Mouse (Mus musculus) forebrain, embryonic 10.5 days (tissue): ENCODE measurements around the gene Lrrfip1. TPM values are rescaled to one million over a fixed set of nuclear protein-coding genes. Genes with fewer than 3 reads are reported as not detected.

Experiments used
- DNase-seq: peaks from one replicate; pipeline ENCODE4 v3.0.0-alpha.2; 2017; ENCODE audit warnings: low spot score; ENCODE audit errors: extremely low spot score
- H3K27ac ChIP-seq: fragments of 300-500 bp; sonication (generic); 2 replicates; pipeline ENCODE4 v1.5.1; 2016; ENCODE audit warnings: mild to moderate bottlenecking
- H3K27me3 ChIP-seq: fragments of 300-500 bp; sonication (generic); 2 replicates; pipeline ENCODE4 v1.6.1; 2016; ENCODE audit warnings: mild to moderate bottlenecking; ENCODE audit not compliant: poor library complexity, severe bottlenecking
- H3K36me3 ChIP-seq: fragments of 300-500 bp; sonication (generic); replicated peaks from 2 replicates; pipeline ENCODE4 v1.6.1; 2016; ENCODE audit warnings: mild to moderate bottlenecking, moderate library complexity
- H3K4me1 ChIP-seq: fragments of 300-500 bp; sonication (generic); 2 replicates; pipeline ENCODE4 v1.6.1; 2016
- H3K4me3 ChIP-seq: fragments of 300-500 bp; sonication (generic); 2 replicates; pipeline ENCODE4 v1.5.1; 2016; ENCODE audit warnings: mild to moderate bottlenecking, moderate library complexity
- H3K9me3 ChIP-seq: fragments of 300-500 bp; sonication (generic); 2 replicates; pipeline ENCODE4 v1.6.1; 2016; ENCODE audit warnings: mild to moderate bottlenecking, moderate library complexity
- WGBS: fragments of 180-500 bp; shearing (Covaris S2); methylation state at CpG from one replicate; pipeline ENCODE4 v1.1.7; 2016; 5-methylcytosine and 5-hydroxymethylcytosine counted together
- polyA plus RNA-seq: library from polyadenylated mRNA; unstranded; fragments of >200 nt; fragmentation: Nextera tagmentation; extraction: Ambion mirVana; gene quantifications from 2 replicates; pipeline ENCODE4 v1.2.1, GENCODE M21; 2016

Gene Lrrfip1
- polyA plus RNA-seq, 1 experiment from 2014 or later: 25.1 TPM

GRCm38 (mm10) chr1:91017111-91017758, 18.7 kb downstream of the Lrrfip1 start:
- H3K36me3 ChIP-seq: peaks cover 12% of the 10 kb centered on the region; the same call in 1 of the 2 replicates
- H3K4me1 ChIP-seq: peaks cover 42% of the 10 kb centered on the region
- peak; percentile 50 for DNase-seq
- WGBS: 11% methylated on average over 20 of the region's 20 CpGs
- H3K4me3 ChIP-seq: peak overlapping the region; percentile 33
- H3K27ac ChIP-seq: peak overlapping the region; percentile 77
- H3K9me3 ChIP-seq: 0 out of 2 replicates have a peak, but pooled peaks cover 2% of the 10 kb centered on the region
- H3K27me3 ChIP-seq: no peaks in the 10 kb centered on the region

- no peak overlapping the region for H3K4me3 ChIP-seq
These were observed 20.8 kb downstream of the Lrrfip1 start for GRCm38 (mm10) chr1:91019346-91019745.

GRCm38 (mm10) chr1:91021304-91021703, 22.8 kb downstream of the Lrrfip1 start:
- Histone ChIP-seq H3K4me3 (no peak overlapping the region), H3K4me1 (peaks cover 15% of the 10 kb centered on the region), H3K9me3 (peaks cover 10% of the 10 kb centered on the region; the same call in 1 of the 2 replicates), H3K27ac (no peak overlapping the region), H3K27me3 (no peaks in the 10 kb centered on the region), H3K36me3 (peaks cover 21% of the 10 kb centered on the region; the same call in 1 of the 2 replicates)
- 65% methylated on average over 3 of the region's 3 CpGs for WGBS
- no peak for DNase-seq

More at GRCm38 (mm10) chr1:91019346-91019745, 20.8 kb downstream of the Lrrfip1 start:
- no peaks in the 10 kb centered on the region for H3K27me3 ChIP-seq
- peaks cover 25% of the 10 kb centered on the region for H3K4me1 ChIP-seq
- peaks cover 12% of the 10 kb centered on the region; the same call in 1 of the 2 replicates for H3K36me3 ChIP-seq
- 97% methylated on average over 2 of the region's 2 CpGs for WGBS
- no peak for DNase-seq
- H3K9me3 ChIP-seq: 0 out of 2 replicates have a peak, but pooled peaks cover 2% of the 10 kb centered on the region
- no peak overlapping the region for H3K27ac ChIP-seq

- H3K27ac ChIP-seq: no peak overlapping the region
- H3K4me1 ChIP-seq: peaks cover 5% of the 10 kb centered on the region
- 91% methylated on average over 11 of the region's 11 CpGs for WGBS
- peaks cover 16% of the 10 kb centered on the region; the same call in 1 of the 2 replicates for H3K9me3 ChIP-seq
- peaks cover 22% of the 10 kb centered on the region; the same call in 1 of the 2 replicates for H3K36me3 ChIP-seq
- DNase-seq: no peak
- H3K27me3 ChIP-seq: no peaks in the 10 kb centered on the region
- H3K4me3 ChIP-seq: no peak overlapping the region
These were observed 23.8 kb downstream of the Lrrfip1 start for GRCm38 (mm10) chr1:91022157-91022895.

GRCm38 (mm10) chr1:91023230-91023629, 24.7 kb downstream of the Lrrfip1 start:
- Histone ChIP-seq H3K4me3 (no peak overlapping the region), H3K9me3 (peaks cover 16% of the 10 kb centered on the region; the same call in 1 of the 2 replicates), H3K27ac (no peak overlapping the region), H3K36me3 (peaks cover 22% of the 10 kb centered on the region; the same call in 1 of the 2 replicates), H3K4me1 (no peaks in the 10 kb centered on the region), H3K27me3 (no peaks in the 10 kb centered on the region)
- 88% methylated on average over 5 of the region's 5 CpGs for WGBS
- no peak for DNase-seq

GRCm38 (mm10) chr1:91023960-91024359, 25.4 kb downstream of the Lrrfip1 start:
- Histone ChIP-seq H3K4me3 (no peak overlapping the region), H3K27me3 (no peaks in the 10 kb centered on the region), H3K27ac (no peak overlapping the region), H3K36me3 (peaks cover 22% of the 10 kb centered on the region; the same call in 1 of the 2 replicates), H3K9me3 (peaks cover 16% of the 10 kb centered on the region; the same call in 1 of the 2 replicates), H3K4me1 (no peaks in the 10 kb centered on the region)
- 90% methylated on average over 9 of the region's 9 CpGs for WGBS
- DNase-seq: no peak

GRCm38 (mm10) chr1:91024464-91024863, 25.9 kb downstream of the Lrrfip1 start:
- WGBS: 76% methylated on average over 3 of the region's 3 CpGs
- Histone ChIP-seq H3K27me3 (no peaks in the 10 kb centered on the region), H3K4me3 (no peak overlapping the region), H3K36me3 (peaks cover 22% of the 10 kb centered on the region; the same call in 1 of the 2 replicates), H3K27ac (no peak overlapping the region), H3K4me1 (no peaks in the 10 kb centered on the region), H3K9me3 (peaks cover 16% of the 10 kb centered on the region; the same call in 1 of the 2 replicates)
- DNase-seq: no peak

- no peaks in the 10 kb centered on the region for H3K27me3 ChIP-seq
- no peak overlapping the region for H3K27ac ChIP-seq
- H3K4me1 ChIP-seq: no peaks in the 10 kb centered on the region
- DNase-seq: no peak
- 91% methylated on average over 2 of the region's 2 CpGs for WGBS
- no peak overlapping the region for H3K4me3 ChIP-seq
- peaks cover 14% of the 10 kb centered on the region; the same call in 1 of the 2 replicates for H3K9me3 ChIP-seq
- peaks cover 9% of the 10 kb centered on the region; the same call in 1 of the 2 replicates for H3K36me3 ChIP-seq
These were observed 28.4 kb downstream of the Lrrfip1 start for GRCm38 (mm10) chr1:91026945-91027344.

- Histone ChIP-seq H3K9me3 (peaks cover 14% of the 10 kb centered on the region; the same call in 1 of the 2 replicates), H3K36me3 (peaks cover 5% of the 10 kb centered on the region; the same call in 1 of the 2 replicates), H3K27me3 (no peaks in the 10 kb centered on the region), H3K27ac (no peak overlapping the region), H3K4me3 (no peak overlapping the region), H3K4me1 (no peaks in the 10 kb centered on the region)
- no peak for DNase-seq
- 93% methylated on average over 1 of the region's 1 CpGs for WGBS
These were observed 31.8 kb downstream of the Lrrfip1 start for GRCm38 (mm10) chr1:91030383-91030782.

GRCm38 (mm10) chr1:91031547-91031946, 33.0 kb downstream of the Lrrfip1 start:
- H3K27me3 ChIP-seq: no peaks in the 10 kb centered on the region
- no peak for DNase-seq
- no peak overlapping the region for H3K27ac ChIP-seq
- H3K4me1 ChIP-seq: no peaks in the 10 kb centered on the region
- H3K9me3 ChIP-seq: 0 out of 2 replicates have a peak, but pooled peaks cover 4% of the 10 kb centered on the region
- 81% methylated on average over 4 of the region's 4 CpGs for WGBS
- no peaks in the 10 kb centered on the region for H3K36me3 ChIP-seq
- no peak overlapping the region for H3K4me3 ChIP-seq

- no peaks in the 10 kb centered on the region for H3K27me3 ChIP-seq
- no peaks in the 10 kb centered on the region for H3K36me3 ChIP-seq
These were observed 33.9 kb downstream of the Lrrfip1 start for GRCm38 (mm10) chr1:91032393-91032971.

GRCm38 (mm10) chr1:91034547-91034946, 36.0 kb downstream of the Lrrfip1 start:
- 85% methylated on average over 3 of the region's 3 CpGs for WGBS
- Histone ChIP-seq H3K36me3 (no peaks in the 10 kb centered on the region), H3K4me1 (peaks cover 11% of the 10 kb centered on the region), H3K27me3 (no peaks in the 10 kb centered on the region), H3K4me3 (no peak overlapping the region), H3K9me3 (no peaks in the 10 kb centered on the region), H3K27ac (no peak overlapping the region)
- no peak for DNase-seq

More at GRCm38 (mm10) chr1:91032393-91032971, 33.9 kb downstream of the Lrrfip1 start:
- 88% methylated on average over 11 of the region's 11 CpGs for WGBS
- H3K9me3 ChIP-seq: no peaks in the 10 kb centered on the region
- H3K27ac ChIP-seq: no peak overlapping the region
- H3K4me3 ChIP-seq: no peak overlapping the region
- H3K4me1 ChIP-seq: no peaks in the 10 kb centered on the region
- DNase-seq: no peak
